Mouse (Mus musculus) c-Kit-positive CD71-negative TER-119-negative erythroid progenitor cells, embryonic 14.5 days (primary cell): ENCODE measurements at regions not wholly inside any gene's neighbourhood (a gene's known extent, or its start where the extent isn't known, plus 50 kb on each side); places are given as distances from the start of the nearest gene placed in this dataset.

Source experiments
- DNase-seq: peaks from one replicate; pipeline ENCODE4 v3.0.0-alpha.2; 2013; ENCODE audit warnings: low read depth

DNA sequence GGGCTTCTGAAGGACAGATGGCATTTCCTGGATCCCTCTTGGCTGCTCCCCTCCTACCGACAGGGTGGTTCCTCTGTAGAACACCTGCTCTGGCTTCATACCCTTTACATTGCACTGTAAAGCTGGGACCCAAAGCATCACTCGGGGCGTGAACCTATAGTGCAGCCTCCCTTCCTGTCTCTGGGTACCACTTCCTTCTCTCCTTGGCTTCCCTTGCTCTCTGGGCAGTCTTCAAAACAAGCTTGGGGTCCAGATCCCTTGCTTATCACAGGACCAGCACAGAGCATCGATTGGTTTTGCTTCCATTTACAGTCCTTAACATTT is 346.4 kb downstream of the Rnf144a start:
- DNase-seq: no peak

DNA sequence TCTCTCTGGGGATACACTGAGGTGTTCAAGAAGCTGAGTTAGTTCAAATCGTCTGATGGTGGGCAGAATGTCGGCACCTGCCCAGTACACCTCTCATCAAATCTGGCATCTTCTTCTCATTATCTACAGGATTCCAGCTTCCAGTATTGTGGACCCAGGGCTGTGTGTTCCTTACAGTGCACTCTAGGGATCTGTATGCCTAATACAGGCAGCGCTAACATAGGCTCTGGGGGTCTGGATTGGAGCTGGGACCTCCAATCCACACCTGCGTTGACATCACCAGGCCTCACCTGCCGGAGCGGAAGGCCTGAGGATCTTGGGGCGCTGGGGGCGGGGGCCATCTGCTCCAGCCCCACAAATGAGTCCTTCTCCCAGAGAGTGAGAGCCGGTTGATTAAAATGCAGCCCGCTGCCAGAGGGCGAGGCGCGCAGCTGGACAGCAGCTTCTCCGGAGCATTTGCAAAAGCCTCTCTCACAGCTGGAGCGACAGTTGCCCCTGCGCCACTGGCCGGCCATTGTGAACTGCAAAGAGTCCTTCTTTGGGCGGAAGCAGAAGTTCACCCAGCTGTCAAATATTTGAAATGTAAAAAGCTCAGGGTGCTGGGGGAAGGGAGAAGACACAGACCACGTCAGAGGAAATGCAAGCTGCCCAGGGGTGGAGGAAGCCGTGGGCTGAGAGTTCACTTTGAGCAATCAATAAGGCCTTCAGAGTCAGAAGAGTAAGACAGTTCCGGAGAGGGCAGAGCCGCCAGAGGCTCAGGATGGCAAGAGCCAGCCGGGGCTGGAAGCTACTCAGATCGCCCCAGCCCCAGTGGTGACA is 347.0 kb downstream of the Rnf144a start:
- DNase-seq: peak; percentile 41

DNA sequence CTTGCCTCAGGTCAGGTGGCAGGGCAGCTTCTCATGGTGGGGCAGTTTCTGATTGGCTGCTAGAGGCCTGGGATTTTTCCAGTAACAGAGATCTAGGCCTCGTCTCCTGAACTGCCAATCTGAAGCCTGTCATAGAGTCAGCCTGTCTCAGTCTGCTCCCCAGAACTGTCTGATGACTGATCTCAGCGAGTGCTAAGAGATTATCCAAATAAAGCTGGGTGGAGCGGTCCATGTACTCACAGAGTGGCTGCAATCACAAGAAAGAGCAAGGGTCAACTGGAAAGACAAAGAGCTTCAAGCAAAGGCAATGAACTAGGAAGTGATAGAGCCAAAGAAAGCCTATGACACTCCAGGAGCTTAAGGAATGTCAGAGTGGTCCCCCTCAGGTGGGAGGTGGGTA is 354.7 kb downstream of the Rnf144a start:
- no peak for DNase-seq

DNA sequence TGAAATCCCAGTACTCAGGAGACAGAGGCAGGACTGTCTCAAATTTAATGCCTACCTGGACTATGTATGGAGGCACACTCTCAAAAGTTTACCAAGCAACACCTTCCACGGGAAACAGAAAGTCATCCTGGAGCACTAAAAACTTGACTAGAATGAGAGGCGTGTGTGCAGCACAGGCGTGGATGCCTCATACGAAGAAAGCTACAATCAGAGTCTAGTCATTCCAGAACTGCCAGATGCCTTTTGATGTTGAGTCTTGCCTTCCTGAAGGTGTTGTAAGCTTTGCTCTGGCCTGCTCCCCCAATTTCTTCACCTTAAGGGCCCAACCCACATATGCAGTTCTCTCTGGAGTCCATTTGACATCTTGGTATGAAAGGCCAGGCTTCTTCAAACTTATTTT is 356.0 kb downstream of the Rnf144a start:
- no peak for DNase-seq

DNA sequence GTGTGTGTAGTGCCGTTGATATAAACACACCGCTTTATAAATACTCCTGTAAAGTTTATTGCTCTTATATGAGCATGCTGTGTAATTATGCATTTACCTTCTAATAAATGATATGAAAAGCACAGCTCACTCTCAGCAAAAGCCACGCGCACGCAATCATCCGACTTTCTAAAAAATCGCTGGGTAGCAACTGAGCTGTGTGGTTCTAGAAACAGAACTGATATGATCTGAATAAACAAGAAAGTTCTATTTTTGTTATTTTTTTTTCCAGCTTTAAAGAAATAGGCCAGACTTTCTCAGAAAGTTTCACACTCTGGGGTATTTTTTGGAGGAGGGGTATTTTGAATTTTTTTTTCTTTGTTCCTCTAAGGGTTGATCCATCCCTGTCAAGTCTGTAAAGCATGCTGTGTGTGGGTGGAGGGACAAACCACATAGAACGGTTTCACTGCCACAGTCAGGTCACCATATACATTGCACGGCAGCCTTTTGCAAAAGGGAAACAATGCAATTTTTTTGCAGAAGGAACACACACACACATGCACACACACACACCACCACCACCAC is 357.5 kb downstream of the Rnf144a start:
- DNase-seq: no peak

DNA sequence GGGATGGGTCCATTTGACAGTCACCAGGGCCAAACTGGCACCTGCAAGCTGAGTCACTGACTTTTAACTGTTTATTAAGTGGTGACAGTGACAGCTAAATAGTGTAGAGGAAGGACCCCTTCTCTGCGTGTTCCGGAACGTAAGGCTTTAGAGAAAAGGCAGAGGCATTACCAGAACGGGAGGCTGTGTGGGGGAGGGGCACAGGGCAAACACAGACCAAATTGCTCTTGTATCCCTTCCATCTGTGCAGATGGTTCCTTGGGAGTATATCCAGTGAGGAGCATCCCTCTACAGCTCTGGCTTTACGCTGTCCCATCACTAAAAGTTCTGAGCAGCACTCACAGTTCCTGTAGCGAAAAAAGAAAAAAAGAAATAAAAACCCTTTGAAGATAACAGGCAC is 368.1 kb downstream of the Rnf144a start:
- DNase-seq: no peak

DNA sequence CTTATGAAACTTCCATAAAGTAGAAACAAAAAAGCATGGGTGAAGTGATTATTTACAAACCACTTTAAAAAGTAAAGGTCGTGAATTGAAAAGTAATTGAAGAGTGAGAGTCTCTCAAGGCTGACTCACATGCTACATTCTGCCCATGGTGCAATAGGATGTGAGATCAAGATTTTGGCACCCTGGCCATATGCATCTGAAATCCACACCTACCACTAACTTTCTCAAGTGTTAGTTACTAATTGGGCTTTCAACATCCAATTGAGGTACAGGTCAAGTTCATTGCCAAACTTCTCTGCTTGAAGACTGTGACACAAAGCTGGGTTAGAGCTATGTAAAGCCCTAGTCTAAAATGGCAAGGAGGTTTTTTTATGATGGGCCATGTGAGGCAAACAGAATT is 369.7 kb downstream of the Rnf144a start:
- DNase-seq: no peak

DNA sequence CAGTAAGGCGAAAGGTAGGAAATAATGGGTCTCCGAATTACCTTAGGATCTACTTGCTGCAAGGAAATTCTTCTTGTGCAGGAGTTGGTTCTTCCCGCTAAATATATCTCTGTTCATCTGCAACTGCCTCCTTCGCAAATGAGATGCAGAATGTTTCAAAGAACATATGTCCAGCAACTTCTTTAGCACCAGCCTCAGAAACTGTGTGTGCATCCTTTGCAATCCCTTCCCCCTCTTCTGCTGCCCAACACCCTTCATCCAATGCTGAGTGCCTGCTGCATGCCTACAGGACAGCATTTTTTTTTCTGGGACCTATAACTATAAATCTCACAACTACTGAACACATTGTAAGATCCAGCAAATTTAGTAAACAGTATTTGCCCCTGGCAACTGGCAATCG is 402.1 kb downstream of the Rnf144a start:
- no peak for DNase-seq

DNA sequence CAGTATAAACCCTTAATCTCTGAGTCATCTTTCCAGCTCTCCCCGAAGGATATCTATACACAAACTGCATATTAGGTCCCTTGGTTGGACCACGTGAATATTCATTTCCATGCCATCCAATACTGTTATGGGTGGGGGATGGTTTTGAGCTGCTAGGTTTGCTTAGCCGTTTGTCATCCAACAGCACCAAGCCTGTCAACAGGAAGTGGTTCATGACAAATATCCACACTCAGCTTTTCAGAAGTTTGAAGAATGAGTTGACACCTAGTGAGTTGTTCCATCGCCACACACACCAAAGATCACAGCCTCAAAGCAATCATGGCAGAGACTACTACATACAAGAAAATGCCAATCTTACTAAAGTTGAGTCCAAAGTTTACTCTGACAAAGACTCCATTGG is 421.0 kb downstream of the Rnf144a start:
- no peak for DNase-seq

DNA sequence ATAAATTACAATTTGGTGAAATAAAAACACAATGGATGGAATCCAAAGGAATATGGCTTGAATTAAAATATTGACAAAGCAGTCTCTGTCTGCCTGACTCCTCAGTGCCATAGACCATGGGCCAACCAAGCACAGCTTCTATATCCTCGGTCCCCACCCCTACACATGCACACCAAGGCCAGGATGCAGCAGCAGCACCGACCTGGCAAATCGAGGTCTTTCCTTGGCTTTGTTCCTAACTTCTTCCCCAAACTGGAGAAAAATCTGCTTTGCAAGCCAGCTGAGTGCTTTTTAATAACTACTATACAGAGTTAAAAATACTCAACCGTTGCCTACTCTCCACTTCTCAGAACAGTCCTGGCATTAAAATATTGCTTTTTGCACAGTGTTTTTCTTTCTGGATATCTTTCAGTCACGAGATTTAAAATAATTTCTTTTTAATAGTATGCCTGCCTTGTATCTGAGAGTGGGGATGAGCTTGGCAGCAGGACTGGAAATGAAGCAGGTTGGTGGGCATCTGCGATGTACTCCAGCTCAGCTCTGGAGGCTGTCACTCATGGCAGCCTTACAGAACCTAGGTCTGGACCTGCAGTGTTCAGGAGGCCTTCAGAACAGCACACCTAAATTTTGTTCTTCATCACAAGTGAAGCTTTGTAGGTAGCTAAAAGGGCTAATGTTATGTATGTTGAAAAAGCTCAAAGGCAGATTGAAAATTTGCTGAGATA is 423.1 kb downstream of the Rnf144a start:
- no peak for DNase-seq

DNA sequence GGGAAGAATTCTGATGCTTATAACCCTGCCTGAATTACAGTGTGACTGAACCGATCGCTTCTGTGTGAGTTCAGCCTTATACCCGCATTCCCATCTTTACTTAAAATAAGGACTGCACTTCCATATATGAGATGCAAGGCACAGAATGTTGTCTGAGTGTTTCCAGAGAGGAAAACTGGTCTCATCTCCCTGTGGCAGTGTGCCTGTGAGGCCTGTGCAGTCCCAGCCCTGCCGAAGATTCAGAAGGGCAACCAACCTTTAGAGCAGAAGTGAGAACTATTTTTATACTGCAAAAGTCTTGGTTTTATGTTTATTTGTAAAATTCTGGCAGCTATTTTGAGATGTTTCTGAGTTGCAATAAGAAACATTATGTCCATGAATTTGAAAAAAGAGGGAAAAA is 432.5 kb downstream of the Rnf144a start:
- no peak for DNase-seq

DNA sequence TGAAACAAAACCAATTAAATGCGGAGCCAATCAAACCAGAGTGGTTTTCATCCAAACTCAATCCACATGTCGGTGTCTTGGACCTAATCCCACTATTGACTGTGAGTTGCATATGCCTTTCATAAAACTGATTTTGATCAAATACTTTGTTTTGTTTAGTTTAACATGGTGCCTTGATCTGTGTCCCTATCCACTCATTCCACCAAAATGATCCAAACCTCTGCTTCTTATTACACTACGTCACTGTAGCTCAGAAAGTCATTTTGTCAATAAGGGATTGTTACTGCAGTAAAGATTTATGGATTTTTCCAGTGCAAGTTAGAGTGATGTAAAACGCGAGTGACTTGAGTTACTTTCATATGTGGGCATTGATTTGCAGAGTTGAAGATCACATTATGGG is 436.7 kb downstream of the Rnf144a start:
- no peak for DNase-seq

DNA sequence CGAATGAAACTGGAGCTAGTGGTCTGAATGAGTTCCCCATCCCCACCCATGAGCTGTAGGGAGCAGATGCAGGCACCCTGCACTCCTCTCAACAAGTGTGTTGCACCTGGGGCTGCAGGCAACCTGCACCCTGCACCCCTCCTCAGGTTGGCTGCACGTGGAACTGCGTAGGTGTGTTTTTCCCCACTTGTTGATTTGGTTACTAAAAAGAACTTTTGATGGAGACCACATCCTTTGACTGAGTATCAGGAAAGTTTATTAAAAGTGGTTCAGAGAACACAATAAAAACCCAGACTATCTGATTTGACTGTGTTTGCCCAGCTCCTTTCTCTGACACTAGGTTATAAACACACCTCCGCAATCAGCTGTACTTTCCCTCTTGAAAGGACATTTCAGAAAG is 456.5 kb downstream of the Rnf144a start:
- DNase-seq: no peak

DNA sequence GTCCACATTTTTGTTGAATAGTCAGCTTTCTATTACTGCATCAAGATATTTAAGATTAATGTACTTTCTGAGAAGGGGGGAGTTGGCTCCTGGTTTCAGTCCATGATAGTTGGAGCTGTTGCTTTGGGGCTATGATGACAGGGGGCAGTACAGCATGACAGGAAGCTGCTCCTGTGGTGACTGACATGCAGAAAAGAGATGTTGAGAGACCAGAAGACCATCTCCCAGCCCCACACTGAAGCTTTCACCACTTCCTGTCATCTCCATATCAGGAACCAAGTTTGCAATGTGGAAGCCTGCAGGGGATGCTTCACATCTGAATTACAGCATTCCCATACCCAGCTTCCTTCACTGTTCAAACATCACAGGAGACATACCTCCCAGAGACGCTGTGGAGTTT is 457.5 kb downstream of the Rnf144a start:
- DNase-seq: no peak

DNA sequence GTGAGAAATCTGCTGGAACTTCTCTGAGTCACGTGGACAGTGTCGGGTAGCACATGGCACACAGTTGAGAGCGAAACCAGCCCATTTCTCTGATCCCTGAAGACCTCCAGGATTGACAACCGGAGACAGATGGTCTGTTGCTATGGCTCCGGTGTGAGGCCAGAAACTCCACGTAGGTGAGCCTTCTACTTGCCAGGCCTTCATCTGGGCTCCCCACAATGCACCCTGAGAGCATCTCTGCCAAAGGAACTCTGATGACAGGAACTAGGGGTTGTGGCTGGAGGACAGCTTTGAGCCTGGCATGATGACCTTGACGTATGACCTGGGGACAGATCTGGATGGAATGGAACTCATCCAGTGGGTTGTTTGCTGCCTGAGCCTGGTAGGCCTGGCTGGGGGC is 467.9 kb downstream of the Rnf144a start:
- DNase-seq: no peak

DNA sequence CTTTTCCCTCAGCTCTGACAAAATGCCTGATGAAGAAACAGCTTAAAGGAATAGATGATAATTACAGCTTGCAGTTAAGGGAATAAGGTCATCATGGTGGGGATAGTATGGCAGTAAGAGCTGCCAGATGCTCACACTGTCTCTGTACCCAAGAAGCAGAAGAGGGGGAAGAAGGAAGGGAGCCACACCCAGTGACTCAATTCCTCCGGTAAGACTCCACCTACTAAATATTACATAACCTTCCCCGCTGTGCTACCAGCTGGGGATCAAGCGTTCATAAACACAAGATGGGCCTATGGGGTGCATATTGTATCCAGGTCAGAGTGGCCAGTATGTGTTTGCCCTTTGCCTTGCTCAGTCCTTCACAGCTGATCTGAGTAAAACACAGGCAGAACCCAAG is 468.9 kb downstream of the Rnf144a start:
- DNase-seq: no peak

DNA sequence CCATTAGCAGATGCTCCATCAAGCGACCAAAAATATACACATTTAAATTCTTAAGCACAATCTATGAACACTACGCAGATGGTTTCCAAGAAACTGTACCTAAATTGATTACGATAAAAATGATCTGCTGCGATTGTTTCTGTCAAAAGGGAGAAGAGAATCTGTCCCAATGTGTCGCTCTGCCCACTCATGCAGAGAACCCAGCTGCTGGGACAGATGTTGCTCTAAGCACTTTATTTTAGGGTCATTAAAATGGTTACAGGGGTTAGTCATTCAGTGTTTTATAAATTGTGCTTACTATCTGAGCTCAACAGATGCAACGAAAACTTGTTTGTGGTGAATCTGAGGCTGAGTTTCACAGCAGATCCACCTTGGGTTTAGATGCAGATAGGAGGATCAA is 476.2 kb downstream of the Rnf144a start:
- DNase-seq: no peak

DNA sequence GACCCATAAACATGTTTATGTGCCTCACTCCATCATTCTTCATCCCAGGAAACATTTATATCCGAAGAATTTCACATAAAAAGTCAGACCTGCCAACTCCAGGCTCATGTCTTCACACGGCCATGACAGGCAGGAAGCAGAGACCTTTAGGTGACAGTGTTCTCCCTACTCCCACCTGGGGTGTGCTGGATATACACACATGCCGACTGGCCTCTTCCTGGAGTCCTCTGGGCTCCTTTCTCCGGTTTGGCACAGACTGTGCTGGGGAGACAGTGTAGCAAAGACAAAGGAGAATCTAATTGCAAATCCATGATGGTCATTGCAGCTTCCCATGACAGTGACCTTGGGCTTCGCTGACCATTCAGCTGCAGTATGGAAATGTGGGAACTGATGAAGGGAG is 480.1 kb downstream of the Rnf144a start:
- no peak for DNase-seq

DNA sequence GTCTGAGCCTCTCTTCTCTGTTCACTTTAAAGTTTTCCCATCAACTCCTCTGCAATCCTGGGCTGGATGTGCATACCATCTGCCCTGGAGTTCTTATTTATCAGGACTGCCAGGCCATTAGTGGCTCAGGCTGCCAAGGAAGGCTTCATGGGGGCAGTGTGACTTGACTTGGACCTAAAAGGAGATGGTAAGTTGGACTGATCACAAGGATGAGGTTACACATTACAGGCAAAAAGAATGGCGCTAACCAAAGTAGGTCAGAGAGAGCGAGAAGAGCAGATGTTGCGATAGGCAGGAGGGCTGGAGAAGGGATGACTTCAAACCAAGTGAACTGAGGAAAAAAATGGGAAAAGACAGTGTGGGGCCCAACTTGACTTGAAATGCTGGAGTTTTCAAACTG is 480.5 kb downstream of the Rnf144a start:
- no peak for DNase-seq

DNA sequence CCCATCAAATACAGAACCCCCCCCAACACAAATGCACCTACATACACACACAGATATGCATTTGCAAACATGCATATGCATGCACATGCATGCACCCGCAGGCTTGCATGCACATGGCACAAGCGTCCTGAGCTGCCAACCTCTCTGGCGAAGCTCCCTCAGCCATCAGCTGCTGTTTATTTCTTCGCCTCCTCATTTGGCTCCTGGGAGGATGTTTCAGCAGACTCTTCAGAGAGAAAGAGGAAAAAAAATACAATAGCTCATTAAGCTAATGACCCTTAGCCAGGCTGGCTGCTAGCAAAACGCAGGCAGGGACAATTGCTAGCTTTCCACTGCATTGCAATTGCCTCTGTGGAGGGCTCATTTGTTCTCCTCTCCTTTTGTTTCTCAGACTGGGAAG is 488.7 kb downstream of the Rnf144a start:
- DNase-seq: no peak

DNA sequence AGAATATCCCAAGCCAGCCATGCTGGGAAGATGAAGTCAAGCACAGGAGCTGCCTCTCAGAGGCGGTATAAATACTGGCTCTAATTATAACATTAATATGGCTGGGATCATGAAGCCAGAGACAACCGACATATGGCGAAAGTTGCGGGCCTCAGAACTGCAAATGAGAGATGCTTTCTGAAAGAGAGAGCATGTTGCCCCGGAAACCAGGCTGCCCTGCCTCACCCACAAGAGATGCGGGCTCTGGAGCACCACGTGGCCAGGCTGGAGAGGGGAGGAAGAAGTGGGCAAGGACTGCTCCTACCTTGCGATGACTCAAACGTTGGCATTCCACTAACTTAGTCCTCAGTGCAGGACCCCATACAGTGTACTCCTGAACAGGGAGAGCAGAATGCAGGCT is 490.5 kb downstream of the Rnf144a start:
- no peak for DNase-seq

DNA sequence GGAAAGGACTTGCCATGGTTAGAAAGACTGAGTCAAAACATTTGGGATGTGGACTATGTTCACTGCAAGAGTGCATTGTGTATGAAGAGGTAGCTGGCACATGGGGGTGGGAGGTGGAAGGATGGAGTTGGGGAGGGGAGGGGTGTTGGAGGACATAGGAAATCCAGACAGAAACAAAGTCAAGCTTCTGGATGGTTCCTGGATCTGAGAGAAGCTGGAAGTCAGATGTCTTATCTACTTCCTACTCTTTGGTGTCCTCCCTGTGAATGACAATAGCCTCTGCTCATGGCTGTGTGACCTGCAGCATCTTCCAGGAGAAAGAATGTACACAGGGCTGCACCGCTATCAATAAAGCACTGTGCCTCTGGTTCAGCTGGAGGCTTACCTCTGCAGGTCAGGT is 491.3 kb downstream of the Rnf144a start:
- no peak for DNase-seq

DNA sequence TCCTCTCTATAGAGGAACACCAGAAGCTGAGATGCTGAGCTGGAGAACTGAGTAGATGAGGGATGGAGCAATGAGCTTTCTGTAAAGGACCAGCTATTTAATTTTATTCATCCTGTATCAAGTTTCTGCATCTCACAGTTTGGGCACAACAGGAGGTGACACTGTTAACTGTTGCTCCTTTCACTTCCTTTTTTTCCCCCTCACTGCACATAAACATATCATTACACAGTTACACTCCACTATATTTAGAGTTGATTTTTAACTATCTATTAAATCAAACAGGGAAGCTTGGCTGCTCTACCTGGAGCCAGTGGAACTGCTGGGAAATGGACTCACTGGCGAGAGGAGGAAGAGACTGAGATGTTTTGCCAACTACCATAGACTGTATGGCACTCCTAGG is 509.4 kb downstream of the Rnf144a start:
- no peak for DNase-seq

DNA sequence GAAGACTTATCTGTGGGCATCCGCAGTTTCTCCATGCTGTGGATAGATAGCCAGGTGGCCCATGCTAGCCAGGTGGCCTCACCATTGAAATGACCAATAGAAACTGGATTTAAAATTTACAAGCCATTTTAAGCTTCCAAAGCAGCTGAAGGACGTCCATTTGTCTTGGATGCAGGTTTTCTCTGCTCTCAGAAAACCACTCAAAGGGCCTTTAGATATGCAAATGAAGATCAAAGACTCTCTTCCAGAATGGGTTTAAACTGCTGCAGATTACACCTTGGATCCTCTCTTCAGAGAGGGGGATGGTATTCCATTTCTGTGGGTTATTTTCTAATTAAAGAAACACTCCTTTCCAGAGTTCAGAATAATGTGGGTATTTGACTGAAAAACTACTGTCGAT is 518.5 kb downstream of the Rnf144a start:
- DNase-seq: no peak
